Mouse (Mus musculus): ENCODE results near the gene Aldh1a2.

Gene Aldh1a2

DNA sequence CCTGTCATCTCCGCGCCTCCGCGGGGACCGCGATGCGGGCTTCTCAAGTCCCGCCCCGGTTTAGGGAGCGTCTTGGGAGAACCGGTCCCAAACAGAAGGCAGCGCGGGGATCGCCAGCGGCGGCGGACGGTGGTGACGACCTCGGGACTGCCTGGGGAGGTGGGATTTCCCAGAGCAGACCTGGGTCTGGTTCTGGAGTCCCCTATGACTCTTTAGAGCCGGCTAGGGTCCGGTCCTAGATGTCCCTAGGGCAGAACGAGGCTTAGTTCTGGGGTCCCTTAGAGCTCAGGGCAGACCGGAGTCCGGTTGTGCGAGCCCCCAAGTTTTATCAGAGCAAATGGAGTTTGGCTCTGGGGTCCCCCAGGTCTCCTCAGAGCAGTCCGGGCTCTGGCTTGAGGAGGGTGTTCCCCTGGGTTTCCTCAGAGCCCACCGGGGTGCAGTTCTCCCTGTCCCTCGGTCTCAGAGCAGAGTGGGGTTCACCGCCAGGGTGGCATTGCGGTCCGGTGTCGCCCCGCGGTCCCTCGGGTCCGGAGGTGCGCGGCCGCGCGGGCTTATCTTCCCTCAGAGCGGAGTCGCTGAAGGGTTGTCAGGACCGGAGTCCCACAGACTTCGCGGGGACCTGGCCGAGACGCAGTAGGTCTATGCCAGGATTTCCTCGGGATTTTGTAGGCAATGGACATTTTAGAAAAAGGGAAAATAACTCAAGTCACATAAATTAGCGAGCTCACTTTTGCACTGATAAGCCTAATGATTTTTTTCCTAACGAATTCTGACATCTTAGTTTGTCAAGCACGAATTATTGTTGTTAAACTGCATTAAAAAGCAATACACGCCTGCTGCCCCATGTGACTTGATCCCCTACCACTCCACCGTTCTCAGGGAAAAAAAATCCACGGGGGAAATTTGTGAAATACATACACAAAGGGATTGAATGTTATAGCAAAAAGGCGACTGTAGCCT is 727 bp downstream of the Aldh1a2 start:
- peak; percentile 76 for DNase-seq (ENCODE audit: extremely low spot score, low spot score)

- DNase-seq (ENCODE audit: extremely low spot score, low spot score), result no peak
These were observed 1.6 kb downstream of the Aldh1a2 start for GRCm38 (mm10) chr9:71216996-71217792.

DNA sequence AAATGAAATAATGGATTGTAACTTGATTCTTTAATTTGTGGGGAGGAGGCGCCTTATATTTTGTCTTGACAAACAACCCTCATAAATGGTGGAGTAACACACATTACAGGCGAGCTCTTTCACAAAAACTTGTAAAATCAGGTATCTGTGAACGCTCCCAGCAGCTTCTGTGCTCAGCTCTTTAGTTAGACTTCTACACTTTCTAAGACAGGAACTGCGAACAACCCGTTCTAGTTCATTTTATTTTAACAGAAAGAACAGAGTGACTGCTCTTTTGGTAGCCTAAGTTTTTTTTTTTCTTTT is 2.2 kb downstream of the Aldh1a2 start:
- DNase-seq (ENCODE audit: extremely low spot score, low spot score), result no peak

GRCm38 (mm10) chr9:71219161-71219560 is 3.6 kb downstream of the Aldh1a2 start:
- DNase-seq (ENCODE audit: extremely low spot score, low spot score), result no peak

DNA sequence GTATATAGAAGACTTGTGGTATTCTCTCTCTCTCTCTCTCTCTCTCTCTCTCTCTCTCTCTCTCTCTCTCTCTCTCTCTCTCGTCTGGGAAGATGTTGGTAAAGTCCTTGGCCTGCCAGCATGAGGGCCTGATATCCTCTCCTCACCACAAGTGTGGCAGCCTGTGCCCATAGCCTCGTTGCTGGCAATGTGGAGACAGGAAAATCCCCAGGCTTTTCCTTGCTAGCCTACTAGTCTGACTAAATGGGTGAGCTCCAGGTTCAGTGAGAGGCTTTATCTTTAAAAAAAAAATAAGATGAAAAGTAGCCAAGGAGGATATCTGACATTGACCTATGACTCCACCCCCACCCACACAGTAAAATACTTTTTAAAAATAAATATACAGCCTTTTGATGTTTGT is 4.8 kb downstream of the Aldh1a2 start:
- no peak for DNase-seq (ENCODE audit: extremely low spot score, low spot score)

DNA sequence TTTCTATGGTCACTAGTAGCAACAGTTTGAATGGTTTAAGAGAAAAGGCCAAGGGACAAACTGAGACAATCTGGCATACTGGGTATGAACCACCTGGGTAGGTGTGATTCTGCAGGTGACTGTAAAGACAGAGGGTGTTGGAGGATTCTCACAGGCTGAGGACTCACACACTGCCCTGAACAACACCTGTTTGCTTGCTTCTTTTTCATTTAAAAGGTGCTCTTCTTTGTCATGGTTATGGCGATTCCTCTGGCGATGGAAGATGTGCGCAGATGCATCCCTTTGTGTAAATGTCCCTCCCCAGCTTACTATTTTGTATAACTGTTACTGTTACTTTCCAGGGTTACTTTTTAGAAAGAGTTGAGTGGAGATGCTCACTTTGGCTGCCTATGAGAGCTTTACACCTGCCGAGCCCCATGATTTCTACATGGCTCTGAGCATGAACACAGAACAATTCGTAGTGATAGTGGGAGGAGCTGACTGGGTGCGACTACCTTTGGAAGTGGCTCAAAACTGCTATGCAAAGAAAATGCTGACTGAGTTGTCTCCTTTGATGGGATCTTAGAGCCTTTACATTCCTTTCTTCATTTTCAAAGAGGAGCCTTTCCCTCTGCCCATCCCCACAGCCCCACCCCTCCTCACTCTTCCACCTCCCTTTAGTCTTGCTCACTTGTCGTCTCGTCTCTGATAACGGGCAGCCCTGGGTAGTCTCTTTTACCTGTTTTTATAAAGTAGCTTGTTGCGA is 11.8 kb downstream of the Aldh1a2 start:
- DNase-seq (ENCODE audit: extremely low spot score, low spot score), result no peak

DNA sequence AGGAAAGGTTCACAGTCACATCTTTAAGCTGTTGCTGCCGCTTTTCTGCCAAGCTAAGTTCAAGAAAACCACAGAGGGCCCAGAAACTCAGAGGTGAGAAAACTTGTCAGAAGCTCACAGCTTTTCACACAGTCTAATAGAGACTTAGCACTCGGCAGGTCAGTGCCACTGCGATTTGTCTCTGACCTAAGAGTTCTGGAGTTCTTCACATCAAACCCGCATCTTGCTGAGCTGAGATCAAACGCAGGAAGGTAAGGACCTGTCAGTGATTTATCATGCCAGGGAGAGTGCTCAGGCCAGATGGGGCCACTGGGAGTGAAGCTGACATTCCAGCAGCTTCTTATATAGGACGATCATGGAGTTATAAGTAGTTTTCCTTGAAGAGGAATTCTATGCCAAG is 14.4 kb downstream of the Aldh1a2 start:
- DNase-seq (ENCODE audit: extremely low spot score, low spot score), result peak; percentile 34

DNA sequence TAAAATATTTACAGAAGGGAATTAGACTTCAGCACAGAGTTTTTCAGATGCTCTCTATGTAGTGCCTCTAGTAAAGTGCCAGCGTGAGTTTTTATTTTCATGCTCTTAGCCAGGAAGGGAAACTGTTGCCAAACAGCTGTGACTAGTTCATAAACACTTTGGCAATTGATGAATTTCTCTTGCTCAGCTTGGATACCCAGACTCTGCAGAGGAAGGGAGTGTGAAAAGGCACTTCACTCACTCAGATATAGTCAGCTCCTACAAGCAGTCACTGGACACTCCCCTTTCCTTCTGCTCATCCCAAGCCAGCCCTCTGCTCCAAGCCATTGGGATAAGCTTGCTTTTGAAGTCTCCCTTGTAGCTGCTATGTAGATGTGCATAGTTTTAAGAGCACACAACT is 21.0 kb downstream of the Aldh1a2 start:
- DNase-seq (ENCODE audit: extremely low spot score, low spot score), result no peak

- DNase-seq (ENCODE audit: extremely low spot score, low spot score), result no peak
These were observed 24.3 kb downstream of the Aldh1a2 start for GRCm38 (mm10) chr9:71239926-71240325.

- no peak for DNase-seq (ENCODE audit: extremely low spot score, low spot score)
These were observed 26.2 kb downstream of the Aldh1a2 start for GRCm38 (mm10) chr9:71241515-71242411.

GRCm38 (mm10) chr9:71242412-71242781 is 26.8 kb downstream of the Aldh1a2 start:
- DNase-seq (ENCODE audit: extremely low spot score, low spot score), result no peak

GRCm38 (mm10) chr9:71254380-71254779 is 38.8 kb downstream of the Aldh1a2 start:
- no peak for DNase-seq (ENCODE audit: extremely low spot score, low spot score)

GRCm38 (mm10) chr9:71262711-71263110 is 47.1 kb downstream of the Aldh1a2 start:
- DNase-seq (ENCODE audit: extremely low spot score, low spot score), result no peak

- DNase-seq (ENCODE audit: extremely low spot score, low spot score), result no peak
These were observed 54.1 kb downstream of the Aldh1a2 start for GRCm38 (mm10) chr9:71269711-71270110.

DNA sequence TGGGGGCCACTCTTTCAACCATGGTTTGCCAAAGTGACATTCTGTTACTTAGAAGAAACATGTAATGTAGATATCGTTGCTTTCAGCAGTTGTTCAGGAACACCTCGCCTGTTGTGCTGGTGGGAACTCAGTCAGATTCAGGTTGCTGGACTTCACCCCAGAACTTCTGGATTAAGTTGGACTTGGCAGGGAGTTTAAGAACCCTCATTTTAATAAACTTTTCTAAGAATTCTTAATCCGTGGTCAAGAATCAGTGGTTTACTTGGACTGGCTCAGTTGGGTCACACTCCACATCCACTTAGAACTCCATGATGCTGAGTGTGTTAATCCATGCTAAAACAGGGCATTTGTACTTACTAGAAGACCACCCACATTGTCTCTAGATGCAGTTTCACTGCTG is 54.6 kb downstream of the Aldh1a2 start:
- no peak for DNase-seq (ENCODE audit: extremely low spot score, low spot score)

DNA sequence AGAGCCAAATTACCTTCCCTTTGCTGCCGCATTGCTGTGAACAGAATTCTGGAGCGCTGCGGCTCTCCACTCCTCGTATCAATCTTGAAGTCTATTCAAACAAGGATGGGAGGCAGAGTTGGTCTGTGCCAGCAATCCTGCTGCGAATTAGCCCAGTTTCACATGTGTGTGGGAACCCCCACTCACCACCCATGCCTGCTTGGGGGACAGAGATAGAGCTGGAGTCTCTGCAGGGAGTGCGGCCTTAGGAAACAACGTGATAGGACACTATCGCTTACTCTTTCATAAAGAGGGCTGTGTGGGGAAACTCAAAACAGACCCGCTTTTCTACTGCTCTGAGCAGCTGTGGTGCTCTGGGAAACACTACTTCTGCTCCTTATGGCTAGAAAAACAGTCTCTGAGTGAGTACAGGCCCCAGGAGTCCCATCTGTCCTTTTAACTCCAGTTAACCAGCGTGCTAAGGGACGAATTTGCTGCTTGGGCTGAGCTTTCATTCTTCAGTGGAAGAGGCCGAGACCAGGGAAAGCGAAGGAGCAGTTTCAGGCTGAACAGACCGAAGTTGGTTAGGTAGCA is 60.6 kb downstream of the Aldh1a2 start:
- peak; percentile 25 for DNase-seq (ENCODE audit: extremely low spot score, low spot score)

GRCm38 (mm10) chr9:71278741-71279140 is 63.2 kb downstream of the Aldh1a2 start:
- no peak for DNase-seq (ENCODE audit: extremely low spot score, low spot score)

DNA sequence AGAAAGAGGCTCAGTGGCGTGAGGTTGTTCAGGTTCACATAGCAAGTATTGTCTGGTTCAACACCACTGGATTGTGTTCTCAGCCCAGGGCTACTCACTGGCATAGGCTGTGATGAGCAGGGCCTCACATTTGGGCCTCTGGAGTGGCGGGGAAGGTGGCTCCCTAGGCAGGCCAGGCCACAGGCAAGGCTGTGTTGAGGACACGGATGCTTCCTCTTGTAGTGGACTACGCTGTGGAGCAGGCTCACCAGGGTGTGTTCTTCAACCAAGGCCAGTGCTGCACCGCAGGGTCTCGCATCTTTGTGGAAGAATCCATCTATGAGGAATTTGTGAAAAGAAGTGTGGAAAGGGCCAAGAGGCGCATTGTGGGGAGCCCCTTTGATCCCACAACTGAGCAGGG is 67.6 kb downstream of the Aldh1a2 start:
- DNase-seq (ENCODE audit: extremely low spot score, low spot score), result no peak

GRCm38 (mm10) chr9:71285231-71285630 is 69.6 kb downstream of the Aldh1a2 start:
- no peak for DNase-seq (ENCODE audit: extremely low spot score, low spot score)

GRCm38 (mm10) chr9:71286420-71286819 is 70.8 kb downstream of the Aldh1a2 start:
- no peak for DNase-seq (ENCODE audit: extremely low spot score, low spot score)

DNA sequence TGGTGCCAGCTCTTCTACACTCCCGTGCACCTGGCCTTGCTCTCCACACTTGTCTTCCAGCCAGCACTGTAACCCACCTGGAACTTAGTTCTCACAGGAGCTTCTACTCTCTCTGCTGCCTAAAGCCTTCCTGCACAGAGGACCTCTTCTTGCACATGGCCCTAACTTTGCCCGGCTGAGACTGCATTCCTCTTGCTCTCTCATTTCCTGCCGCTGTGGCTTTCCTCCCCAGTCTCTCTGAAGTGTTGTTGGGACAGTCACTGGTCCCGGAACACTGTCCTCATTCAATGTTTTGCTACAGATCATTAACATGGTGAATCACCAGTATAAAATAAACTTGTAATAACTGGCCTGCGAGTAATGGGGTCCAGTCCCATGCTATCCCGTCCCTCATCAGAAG is 73.1 kb downstream of the Aldh1a2 start:
- DNase-seq (ENCODE audit: extremely low spot score, low spot score), result no peak

All from neural tube, embryonic 10.5 days (tissue).